Mouse (Mus musculus) forebrain, embryonic 11.5 days (tissue): ENCODE data around the gene Ang6. TPM values are rescaled to one million over a fixed set of nuclear protein-coding genes. Genes with fewer than 3 reads are reported as not detected.
A peak's percentile ranks its signal among the peaks of the same experiment; 100 is the strongest.
"Not testable (repeated sequence)": the region's sequence is repeated elsewhere in the genome, so short reads cannot be mapped to it uniquely, and the experiment has no call there.

Experiments used
- ATAC-seq: fragments of 200-750 bp; cut with Nextera tagmentation; replicated peaks from 2 replicates; pipeline ENCODE4 v1.8.0; 2017; ENCODE audit warnings: moderate TSS enrichment; ENCODE audit not compliant: low FRiP score
- DNase-seq: peaks from one replicate; pipeline ENCODE4 v3.0.0-alpha.2; 2017; ENCODE audit warnings: low spot score
- H3K27ac ChIP-seq: fragments of 300-500 bp; sonication (generic); 2 replicates; pipeline ENCODE4 v1.5.1; 2014; ENCODE audit warnings: low read depth, low read length
- H3K27me3 ChIP-seq: fragments of 300-500 bp; sonication (generic); 2 replicates; pipeline ENCODE4 v1.6.1; 2014; ENCODE audit warnings: mild to moderate bottlenecking, low read length, mixed read lengths; ENCODE audit not compliant: control insufficient read depth, insufficient read depth
- H3K36me3 ChIP-seq: fragments of 300-500 bp; sonication (generic); 2 replicates; pipeline ENCODE4 v1.6.1; 2014; ENCODE audit warnings: mild to moderate bottlenecking, low read length, moderate library complexity, mixed read lengths; ENCODE audit not compliant: control insufficient read depth, insufficient read depth
- H3K4me1 ChIP-seq: fragments of 300-500 bp; sonication (generic); replicated peaks from 2 replicates; pipeline ENCODE4 v1.6.1; 2014; ENCODE audit warnings: low read length, mixed read lengths; ENCODE audit not compliant: control insufficient read depth, insufficient read depth
- H3K4me2 ChIP-seq: fragments of 300-500 bp; sonication (generic); 2 replicates; pipeline ENCODE4 v1.6.1; 2014; ENCODE audit warnings: low read depth, mild to moderate bottlenecking, low read length, moderate library complexity, mixed read lengths; ENCODE audit not compliant: severe bottlenecking
- H3K4me3 ChIP-seq: fragments of 300-500 bp; sonication (generic); 2 replicates; pipeline ENCODE4 v1.5.1; 2014; ENCODE audit warnings: low read depth, low read length
- H3K9ac ChIP-seq: fragments of 300-500 bp; sonication (generic); 2 replicates; pipeline ENCODE4 v1.6.1; 2014; ENCODE audit warnings: low read length
- H3K9me3 ChIP-seq: fragments of 300-500 bp; sonication (generic); 2 replicates; pipeline ENCODE4 v1.6.1; 2016; ENCODE audit warnings: low read length, mixed read lengths; ENCODE audit not compliant: control insufficient read depth
- WGBS: fragments of 180-500 bp; shearing (Covaris S2); extraction: QIAGEN DNeasy Blood & Tissue Kit; methylation state at CpG from one replicate; pipeline ENCODE4 v1.1.7; 2014; 5-methylcytosine and 5-hydroxymethylcytosine counted together
- polyA plus RNA-seq: library from polyadenylated mRNA; unstranded; fragments of >200 nt; fragmentation: Nextera tagmentation; extraction: Ambion mirVana; gene quantifications from 2 replicates; pipeline ENCODE4 v1.2.1, GENCODE M21; 2014

Gene Ang6
- polyA plus RNA-seq, 1 experiment from 2014 or later = not detected

DNA sequence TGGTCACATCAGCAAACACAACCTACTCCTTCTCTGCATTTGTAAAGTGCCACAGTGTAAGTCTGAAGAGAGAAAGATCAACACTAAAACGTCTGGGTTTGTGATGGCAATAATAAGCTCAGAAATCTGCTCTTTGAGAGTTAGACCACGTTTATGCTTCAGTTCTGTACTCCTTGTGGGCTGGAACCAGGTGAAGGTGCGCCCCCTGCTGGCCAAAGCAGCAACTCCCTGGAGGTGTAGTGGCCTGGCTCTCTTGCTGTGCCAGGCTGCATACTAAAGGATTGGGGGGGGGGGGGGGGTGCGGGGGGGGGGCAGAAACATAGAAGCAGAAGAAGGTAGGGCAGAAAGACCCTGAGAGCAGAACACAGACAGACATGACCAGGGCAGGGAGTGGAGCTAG, 18.2 kb downstream of the Ang6 start:
- Histone ChIP-seq H3K27ac (no peak overlapping the region), H3K4me2 (no peak overlapping the region), H3K27me3 (no peaks in the 10 kb centered on the region), H3K9me3 (no peaks in the 10 kb centered on the region), H3K9ac (no peak overlapping the region), H3K36me3 (no peaks in the 10 kb centered on the region), H3K4me1 (no peaks in the 10 kb centered on the region), H3K4me3 (no peak overlapping the region)
- 2% methylated on average over 3 of the region's 4 CpGs for WGBS
- ATAC-seq (peak; percentile 86), DNase-seq (peak; percentile 85)

DNA sequence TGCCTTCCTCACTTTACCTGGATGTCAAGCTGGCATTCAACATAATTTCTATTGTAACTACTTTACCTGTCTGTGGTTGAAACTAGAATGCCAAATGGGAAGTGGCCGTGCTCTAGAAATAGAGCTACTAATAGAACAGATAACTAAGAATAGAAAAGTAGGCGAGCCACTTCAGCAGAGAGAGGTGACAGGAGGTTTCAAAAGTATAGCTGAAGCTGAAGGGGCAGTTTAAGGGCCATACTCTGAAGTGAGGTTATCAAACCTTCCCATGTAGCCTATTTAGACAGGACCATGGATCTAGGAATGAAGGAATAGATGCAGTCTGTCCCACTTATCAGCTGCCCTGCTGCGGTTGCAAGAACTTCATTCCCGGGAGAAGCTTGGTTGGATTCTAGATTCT, 18.6 kb downstream of the Ang6 start:
- DNase-seq = no peak
- no peaks in the 10 kb centered on the region for H3K27me3 ChIP-seq
- H3K4me3 ChIP-seq = no peak overlapping the region
- ATAC-seq = no peak
- no peak overlapping the region for H3K4me2 ChIP-seq
- H3K9me3 ChIP-seq = no peaks in the 10 kb centered on the region
- no peak overlapping the region for H3K9ac ChIP-seq
- H3K27ac ChIP-seq = no peak overlapping the region
- H3K36me3 ChIP-seq = no peaks in the 10 kb centered on the region
- WGBS = 65% methylated on average over 4 of the region's 4 CpGs
- no peaks in the 10 kb centered on the region for H3K4me1 ChIP-seq

DNA sequence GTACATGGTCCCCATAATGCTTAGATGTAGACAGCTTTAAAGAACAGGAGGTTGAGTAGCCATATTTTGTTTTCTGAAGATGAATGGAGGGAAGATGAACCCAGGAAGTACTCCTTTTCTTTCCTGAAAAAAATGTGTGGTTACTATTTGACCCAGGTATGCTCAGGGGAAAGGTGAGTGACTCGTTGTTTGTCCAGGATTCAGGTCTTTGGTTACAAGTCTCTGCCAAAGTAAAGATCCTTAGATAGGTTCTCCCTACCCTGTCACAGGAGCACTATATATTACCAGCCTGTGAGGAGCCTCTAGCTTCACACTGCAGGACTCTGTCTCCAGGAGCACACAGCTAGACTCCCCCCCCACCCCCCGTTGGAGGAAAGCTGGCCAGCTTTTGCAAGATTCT, 45.3 kb downstream of the Ang6 start, which contains the start of gene Ang5:
TSS of gene Ang5 (plus strand) at position 301 of the 400 bp plus-strand sequence.
- not testable (repeated sequence) for H3K4me1 ChIP-seq, H3K27me3 ChIP-seq, H3K36me3 ChIP-seq, H3K4me2 ChIP-seq, H3K27ac ChIP-seq, ATAC-seq, DNase-seq, H3K4me3 ChIP-seq, H3K9ac ChIP-seq, H3K9me3 ChIP-seq
- WGBS = no CpG with 5 or more reads among the region's 2 CpGs

GRCm38 (mm10) chr14:43955074-43955473, 47.0 kb downstream of the Ang6 start:
- not testable (repeated sequence) for H3K4me3 ChIP-seq, ATAC-seq, H3K4me2 ChIP-seq, H3K9me3 ChIP-seq, DNase-seq, H3K27me3 ChIP-seq, H3K27ac ChIP-seq, H3K9ac ChIP-seq, H3K36me3 ChIP-seq, H3K4me1 ChIP-seq
- WGBS = no CpG with 5 or more reads among the region's 1 CpGs

DNA sequence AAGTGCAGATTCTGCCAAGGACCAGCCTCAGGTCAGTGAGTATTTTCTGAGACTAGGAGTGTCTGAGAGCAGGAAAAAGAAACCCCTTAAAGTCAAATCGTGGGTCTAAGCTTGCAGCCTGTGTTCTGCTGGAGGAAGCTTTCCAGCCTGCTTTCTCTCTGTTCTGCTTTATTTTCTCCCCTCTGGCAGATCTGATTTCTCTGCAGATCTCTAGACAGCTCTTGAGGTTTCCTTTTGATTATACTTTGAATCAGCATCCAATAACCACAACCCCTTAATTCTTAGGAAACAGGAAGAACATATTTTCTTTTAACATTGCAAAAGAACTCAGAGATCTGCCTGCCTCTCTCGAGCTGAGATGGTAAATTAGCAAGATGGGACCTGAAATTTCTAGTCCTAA, 48.7 kb downstream of the Ang6 start:
- not testable (repeated sequence) for H3K9ac ChIP-seq, H3K36me3 ChIP-seq, H3K27me3 ChIP-seq, H3K27ac ChIP-seq, H3K4me1 ChIP-seq, DNase-seq, H3K4me2 ChIP-seq, H3K4me3 ChIP-seq, H3K9me3 ChIP-seq, ATAC-seq
- 69% methylated on average over 1 of the region's 2 CpGs for WGBS

Other genes starting within 250 kb of the Ang6 start
- not detected in 2 replicates for gene Gm8180, start 217.5 kb downstream of the Ang6 start, polyA plus RNA-seq
- gene Ear1, start 126.8 kb downstream of the Ang6 start, polyA plus RNA-seq = not detected in 2 replicates
- gene Ear10, start 78.7 kb downstream of the Ang6 start, polyA plus RNA-seq = not detected in 2 replicates
- gene Gm8113, start 76.9 kb downstream of the Ang6 start, polyA plus RNA-seq = 3.9 and 5.6 TPM in 2 replicates
- gene Ang5, start 45.2 kb downstream of the Ang6 start, polyA plus RNA-seq = not detected in 2 replicates
- not detected in 2 replicates for gene Ear2, start 100.4 kb upstream of the Ang6 start, polyA plus RNA-seq
- not detected in 2 replicates for gene Gm3327, start 121.6 kb upstream of the Ang6 start, polyA plus RNA-seq
- gene Gm8212, start 195.4 kb upstream of the Ang6 start, polyA plus RNA-seq = not detected in 2 replicates
- gene 4930503E14Rik, start 211.0 kb upstream of the Ang6 start, polyA plus RNA-seq = not detected in 2 replicates